Mouse (Mus musculus) testis, adult 2 months (tissue): ENCODE measurements around the gene Kirrel3. TPM values are rescaled to one million over a fixed set of nuclear protein-coding genes. Genes with fewer than 3 reads are reported as not detected.

Experiments used
- H3K27ac ChIP-seq: fragments of 200-500 bp; 2 replicates; pipeline ENCODE4 v1.5.1; 2012; ENCODE audit warnings: low read depth, low read length; ENCODE audit not compliant: control insufficient read depth, insufficient read depth
- H3K27me3 ChIP-seq: fragments of 200-500 bp; 2 replicates; pipeline ENCODE4 v1.6.1; 2012; ENCODE audit warnings: mild to moderate bottlenecking, low read length, moderate library complexity; ENCODE audit not compliant: control insufficient read depth, insufficient read depth
- H3K36me3 ChIP-seq: fragments of 200-500 bp; 2 replicates; pipeline ENCODE4 v1.6.1; 2012; ENCODE audit warnings: mild to moderate bottlenecking, low read length; ENCODE audit not compliant: control insufficient read depth, insufficient read depth
- H3K4me1 ChIP-seq: fragments of 200-500 bp; 2 replicates; pipeline ENCODE4 v1.6.1; 2012; ENCODE audit warnings: low read length; ENCODE audit not compliant: control insufficient read depth, insufficient read depth
- H3K4me3 ChIP-seq: fragments of 200-500 bp; 2 replicates; pipeline ENCODE4 v1.5.1; 2012; ENCODE audit warnings: low read depth, mild to moderate bottlenecking, low read length, moderate library complexity, mixed read lengths; ENCODE audit not compliant: control insufficient read depth
- CTCF ChIP-seq: fragments of 200-500 bp; IDR thresholded peaks from 2 replicates; pipeline ENCODE4 v1.5.1; 2012; ENCODE audit warnings: low read depth, mild to moderate bottlenecking, inconsistent platforms, low read length, moderate library complexity; ENCODE audit not compliant: control insufficient read depth, insufficient read depth, insufficient replicate concordance
- POLR2A ChIP-seq: fragments of 200-500 bp; IDR thresholded peaks from 2 replicates; pipeline ENCODE4 v1.6.1; 2012; ENCODE audit warnings: low read depth, mild to moderate bottlenecking, inconsistent platforms, low read length, moderate library complexity; ENCODE audit not compliant: control insufficient read depth
- polyA plus RNA-seq: library from polyadenylated mRNA; depleted of rRNA; stranded (reverse); fragments of >200 nt; gene quantifications from 2 replicates; pipeline ENCODE4 v1.2.3, GENCODE M21; 2012

Kirrel3 gene
- polyA plus RNA-seq, 1 experiment: 0.10 TPM

GRCm38 (mm10) chr9:34770951-34771350 is 285.3 kb downstream of the Kirrel3 start:
- Histone ChIP-seq H3K27me3 (no peaks in the 10 kb centered on the region), H3K36me3 (no peaks in the 10 kb centered on the region), H3K4me3 (no peak overlapping the region), H3K4me1 (no peaks in the 10 kb centered on the region), H3K27ac (no peak overlapping the region)
- TF ChIP-seq POLR2A (no peak), CTCF (no peak)

- TF ChIP-seq CTCF (no peak), POLR2A (no peak)
- Histone ChIP-seq H3K27ac (no peak overlapping the region), H3K36me3 (no peaks in the 10 kb centered on the region), H3K4me1 (no peaks in the 10 kb centered on the region), H3K4me3 (no peak overlapping the region), H3K27me3 (no peaks in the 10 kb centered on the region)
Measured at GRCm38 (mm10) chr9:34771401-34771800, 285.7 kb downstream of the Kirrel3 start.

- H3K27ac ChIP-seq: no peak overlapping the region
- no peak overlapping the region for H3K4me3 ChIP-seq
- TF ChIP-seq CTCF (no peak), POLR2A (no peak)
- H3K36me3 ChIP-seq: no peaks in the 10 kb centered on the region
- no peaks in the 10 kb centered on the region for H3K4me1 ChIP-seq
- no peaks in the 10 kb centered on the region for H3K27me3 ChIP-seq
Measured at GRCm38 (mm10) chr9:34772022-34772437, 286.3 kb downstream of the Kirrel3 start.

GRCm38 (mm10) chr9:34781356-34781755 is 295.7 kb downstream of the Kirrel3 start:
- H3K36me3 ChIP-seq: no peaks in the 10 kb centered on the region
- H3K27ac ChIP-seq: no peak overlapping the region
- H3K4me1 ChIP-seq: no peaks in the 10 kb centered on the region
- no peaks in the 10 kb centered on the region for H3K27me3 ChIP-seq
- no peak for TF ChIP-seq POLR2A
- TF ChIP-seq CTCF: no peak
- H3K4me3 ChIP-seq: no peak overlapping the region

- Histone ChIP-seq H3K27ac (no peak overlapping the region), H3K27me3 (no peaks in the 10 kb centered on the region), H3K36me3 (no peaks in the 10 kb centered on the region), H3K4me3 (no peak overlapping the region), H3K4me1 (no peaks in the 10 kb centered on the region)
- TF ChIP-seq CTCF (no peak), POLR2A (no peak)
Measured at GRCm38 (mm10) chr9:34787915-34788314, 302.2 kb downstream of the Kirrel3 start.

- H3K27ac ChIP-seq: no peak overlapping the region
- no peaks in the 10 kb centered on the region for H3K4me1 ChIP-seq
- TF ChIP-seq POLR2A (no peak), CTCF (no peak)
- H3K4me3 ChIP-seq: no peak overlapping the region
- no peaks in the 10 kb centered on the region for H3K36me3 ChIP-seq
- no peaks in the 10 kb centered on the region for H3K27me3 ChIP-seq
Measured at GRCm38 (mm10) chr9:34795226-34795625, 309.5 kb downstream of the Kirrel3 start.

- TF ChIP-seq POLR2A (no peak), CTCF (no peak)
- Histone ChIP-seq H3K36me3 (no peaks in the 10 kb centered on the region), H3K4me1 (no peaks in the 10 kb centered on the region), H3K4me3 (no peak overlapping the region), H3K27ac (no peak overlapping the region), H3K27me3 (no peaks in the 10 kb centered on the region)
Measured at GRCm38 (mm10) chr9:34797688-34798339, 312.1 kb downstream of the Kirrel3 start.

GRCm38 (mm10) chr9:34801662-34802061 is 316.0 kb downstream of the Kirrel3 start:
- Histone ChIP-seq H3K36me3 (no peaks in the 10 kb centered on the region), H3K4me1 (no peaks in the 10 kb centered on the region), H3K27ac (no peak overlapping the region), H3K27me3 (no peaks in the 10 kb centered on the region), H3K4me3 (no peak overlapping the region)
- TF ChIP-seq CTCF (no peak), POLR2A (no peak)
